Mouse (Mus musculus) embryo, embryonic 10.5 days (tissue): ENCODE measurements at regions not wholly inside any gene's neighbourhood (a gene's known extent, or its start where the extent isn't known, plus 50 kb on each side); places are given as distances from the start of the nearest gene placed in this dataset.
"Not testable (repeated sequence)": the region's sequence is repeated elsewhere in the genome, so short reads cannot be mapped to it uniquely, and the experiment has no call there.

Experiments used
- DNase-seq: peaks from one replicate; pipeline ENCODE4 v3.0.0-alpha.2; 2015; ENCODE audit warnings: low spot score

DNA sequence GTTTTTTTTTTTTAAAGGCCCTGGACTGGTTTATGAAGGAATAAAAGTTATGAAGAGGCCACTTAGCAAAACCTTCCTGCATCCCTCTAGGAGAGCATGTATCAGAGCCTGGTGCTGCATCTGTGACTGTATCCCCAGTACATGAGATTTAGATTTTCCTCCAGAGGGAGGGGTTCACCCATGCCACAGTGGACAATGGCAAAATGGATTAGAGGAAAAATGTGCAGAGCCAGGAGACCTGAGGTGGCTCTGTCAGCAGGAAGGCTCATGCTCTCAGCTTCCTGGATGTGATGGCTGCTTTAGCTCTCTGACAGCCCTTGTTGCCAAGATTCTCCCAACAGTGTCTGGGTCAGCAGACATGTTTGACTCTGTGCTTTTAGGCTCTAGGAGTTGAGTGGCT, 298.2 kb downstream of the Eipr1 start:
- peak; percentile 14 for DNase-seq

DNA sequence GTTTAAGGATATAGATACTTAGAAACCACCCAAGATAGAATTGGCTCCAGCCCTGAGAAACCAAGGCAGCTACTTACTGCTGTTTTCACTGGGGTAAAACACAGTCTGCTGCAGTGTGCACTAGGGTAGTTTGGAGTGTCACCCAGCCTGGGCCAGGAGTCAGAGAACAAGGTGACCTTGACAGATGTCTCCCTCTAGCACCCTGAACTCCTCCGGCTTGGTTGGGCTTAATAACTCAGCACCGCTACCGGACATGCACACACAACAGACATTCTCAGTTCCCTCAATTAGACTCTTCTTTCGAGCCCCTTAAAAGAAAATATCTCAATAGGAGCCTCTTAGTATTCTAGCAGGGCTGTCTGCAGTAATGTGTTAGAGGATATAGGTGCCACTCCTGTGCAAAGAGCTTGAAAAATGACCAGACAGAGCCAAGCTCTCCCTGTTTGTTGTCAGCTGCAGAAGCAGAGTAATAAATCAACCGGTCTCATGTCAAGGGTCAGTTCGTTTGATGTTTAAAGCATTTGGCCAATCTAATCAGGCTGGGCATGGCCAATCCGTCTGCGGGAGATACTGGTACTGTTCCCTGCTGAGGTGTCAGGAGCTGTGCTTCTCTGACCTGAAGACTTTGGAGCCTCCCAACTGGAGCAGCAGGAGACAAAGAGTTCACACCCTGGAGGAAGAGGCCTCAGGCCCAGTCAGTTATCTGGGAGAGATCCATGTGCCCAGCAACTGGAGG, 299.1 kb downstream of the Eipr1 start:
- DNase-seq, result peak; percentile 76

DNA sequence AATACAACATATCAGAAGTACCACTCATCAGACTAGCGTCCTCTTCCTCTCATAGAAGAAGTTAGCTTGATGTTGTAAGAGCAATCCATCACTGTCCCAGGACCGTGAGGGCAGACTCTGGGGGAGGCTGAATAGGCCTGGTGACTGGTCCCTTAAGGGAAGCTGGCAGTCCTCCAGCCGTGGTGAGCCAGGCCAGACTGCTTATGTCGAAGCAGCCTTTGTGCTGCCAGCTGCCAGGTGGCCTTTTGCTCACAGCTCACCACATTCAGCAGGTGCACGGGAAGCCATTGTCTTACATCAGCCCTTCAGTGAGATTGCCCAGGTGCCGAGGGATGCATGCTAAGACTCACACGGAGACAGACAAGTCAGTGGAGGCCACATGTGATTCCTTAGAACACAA, 302.8 kb downstream of the Eipr1 start:
- no peak for DNase-seq

DNA sequence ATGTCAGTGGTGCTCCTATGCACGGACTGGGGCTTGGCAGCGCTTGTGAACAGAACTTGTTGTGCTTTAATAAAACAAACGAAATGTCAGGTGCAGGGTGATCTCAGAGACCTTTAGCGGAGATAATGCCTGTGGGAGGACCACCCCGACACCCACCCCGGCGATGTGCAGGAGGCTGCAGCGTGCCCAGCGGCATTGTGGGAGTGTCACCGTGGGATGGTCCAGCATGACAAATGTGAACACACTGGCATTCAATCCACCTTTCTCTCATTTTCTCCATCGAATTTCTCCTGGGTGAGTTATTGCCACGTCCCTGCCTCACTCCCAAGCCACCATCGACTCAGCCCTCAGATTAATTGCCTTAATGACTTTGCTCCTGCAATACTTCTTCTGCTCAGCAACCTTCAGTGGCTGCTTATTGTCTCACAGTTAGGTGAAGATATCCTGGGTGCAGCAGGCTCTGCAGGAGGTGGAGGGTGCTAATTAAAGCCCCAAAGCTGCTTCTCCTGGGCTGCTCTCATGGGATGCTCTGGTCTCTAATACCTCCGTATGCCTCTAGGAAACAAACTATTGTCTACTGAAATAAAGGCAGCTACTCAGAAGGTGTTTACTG, 310.5 kb downstream of the Eipr1 start:
- no peak for DNase-seq

GRCm38 (mm10) chr12:29062801-29063200, 311.2 kb downstream of the Eipr1 start:
- no peak for DNase-seq

DNA sequence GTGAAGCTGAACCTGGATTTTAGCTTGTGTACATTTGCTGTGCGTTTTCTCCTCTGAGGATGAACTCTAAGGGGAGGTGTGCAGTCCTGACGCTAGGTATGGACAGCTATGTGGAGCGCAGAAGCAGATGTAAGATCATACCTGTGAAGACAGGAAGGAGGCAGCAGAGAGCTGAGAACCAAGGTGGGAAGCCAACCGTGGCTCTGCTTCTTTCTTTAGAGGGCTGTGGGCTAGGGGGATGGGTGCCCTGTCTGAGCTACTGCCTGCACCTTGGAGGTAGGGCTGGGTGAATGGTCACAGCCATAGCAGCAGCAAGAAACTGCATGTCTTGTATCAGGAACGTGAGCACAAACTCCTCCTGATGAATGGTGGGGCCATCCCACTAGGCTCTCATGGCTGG, 316.6 kb downstream of the Eipr1 start:
- DNase-seq, result peak; percentile 57

- DNase-seq, result no peak
Observed at GRCm38 (mm10) chr12:29075096-29075852, 323.7 kb downstream of the Eipr1 start.

- DNase-seq, result no peak
Observed at GRCm38 (mm10) chr12:29076606-29077005, 325.0 kb downstream of the Eipr1 start.

DNA sequence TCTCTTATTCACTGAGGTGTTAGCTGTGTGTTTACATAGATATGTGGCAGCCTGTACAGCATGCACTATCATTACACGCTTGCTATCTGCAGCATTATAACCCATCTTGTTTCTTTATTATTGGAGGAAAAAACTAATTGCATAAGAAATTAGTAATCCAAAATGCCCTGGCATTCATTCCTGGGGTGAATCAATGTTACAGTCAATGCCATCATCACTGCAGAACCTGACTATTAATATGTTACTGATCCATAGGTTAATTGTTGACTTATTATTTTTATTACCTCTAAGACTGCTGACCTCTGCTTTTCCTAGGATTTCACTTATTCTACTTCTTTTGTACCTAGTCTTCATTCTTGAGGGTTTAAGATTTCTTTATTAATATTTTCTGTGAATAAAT, 327.4 kb downstream of the Eipr1 start:
- no peak for DNase-seq

GRCm38 (mm10) chr12:29083426-29084221, 332.0 kb downstream of the Eipr1 start:
- DNase-seq, result peak; percentile 18

DNA sequence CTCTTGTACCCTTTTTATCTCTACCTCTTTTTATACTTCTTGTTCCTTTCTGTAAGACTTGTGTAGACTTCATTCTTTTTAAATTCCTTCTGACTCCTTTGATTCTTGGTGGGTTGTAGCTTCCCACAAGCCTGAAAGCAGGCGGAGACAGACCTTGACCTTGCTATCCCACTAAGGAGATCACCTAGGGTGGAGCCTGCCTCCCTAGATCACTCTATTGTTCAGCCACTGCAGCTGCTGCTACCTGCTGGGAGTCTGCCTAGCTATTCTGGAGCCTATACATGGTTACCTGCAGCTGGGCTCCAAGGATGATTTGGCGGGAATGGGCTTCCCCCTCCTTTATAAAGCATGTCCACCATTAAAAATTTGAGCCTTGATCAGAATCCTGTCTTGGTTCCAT, 335.6 kb downstream of the Eipr1 start:
- DNase-seq, result not testable (repeated sequence)

- no peak for DNase-seq
Observed at GRCm38 (mm10) chr12:29089634-29090033, 338.0 kb downstream of the Eipr1 start.

- no peak for DNase-seq
Observed at GRCm38 (mm10) chr12:29090451-29090850, 338.8 kb downstream of the Eipr1 start.

- no peak for DNase-seq
Observed at GRCm38 (mm10) chr12:29095406-29096032, 343.9 kb downstream of the Eipr1 start.

DNA sequence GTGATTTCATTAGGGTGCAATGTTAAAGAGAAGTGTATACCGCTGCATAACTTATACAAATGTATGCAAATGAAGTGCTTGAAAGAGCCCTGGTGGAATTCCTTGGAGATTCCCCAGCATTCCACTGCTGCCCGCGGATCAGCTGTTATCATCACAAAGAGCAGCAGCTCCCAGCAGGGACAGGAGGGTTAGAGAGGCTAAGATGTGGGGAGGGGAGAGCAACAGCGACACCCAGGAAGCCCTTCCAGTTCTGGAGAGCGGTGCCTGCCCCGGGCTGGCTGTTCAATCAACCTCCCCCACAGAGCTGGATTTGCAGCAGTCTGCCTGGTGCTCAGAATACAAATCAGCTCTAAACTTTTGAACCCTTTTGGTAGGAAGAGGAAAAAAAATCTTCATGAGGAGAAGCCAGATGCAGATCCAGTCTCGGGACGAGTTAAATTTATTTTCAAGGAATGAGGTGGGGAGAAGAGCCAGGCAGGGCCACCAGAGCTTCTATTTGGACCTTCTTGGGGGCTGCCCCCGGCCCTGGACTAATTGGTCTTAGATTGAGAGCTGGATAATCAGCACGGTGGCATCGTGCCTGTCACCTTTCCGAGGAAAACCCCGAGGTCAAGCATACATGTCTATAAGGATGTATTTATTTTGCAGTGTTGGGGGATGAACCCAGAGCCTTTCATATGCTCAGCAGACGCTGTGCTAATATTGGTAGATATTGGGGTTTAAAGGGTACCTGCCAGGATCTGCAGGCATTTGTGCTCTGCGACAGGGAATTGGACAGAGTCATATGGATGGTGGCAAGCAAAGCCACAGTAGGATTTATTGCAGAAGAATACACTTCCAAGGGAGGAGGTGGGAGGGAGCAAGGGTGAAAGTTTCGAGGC, 344.7 kb downstream of the Eipr1 start:
- DNase-seq, result peak; percentile 80

DNA sequence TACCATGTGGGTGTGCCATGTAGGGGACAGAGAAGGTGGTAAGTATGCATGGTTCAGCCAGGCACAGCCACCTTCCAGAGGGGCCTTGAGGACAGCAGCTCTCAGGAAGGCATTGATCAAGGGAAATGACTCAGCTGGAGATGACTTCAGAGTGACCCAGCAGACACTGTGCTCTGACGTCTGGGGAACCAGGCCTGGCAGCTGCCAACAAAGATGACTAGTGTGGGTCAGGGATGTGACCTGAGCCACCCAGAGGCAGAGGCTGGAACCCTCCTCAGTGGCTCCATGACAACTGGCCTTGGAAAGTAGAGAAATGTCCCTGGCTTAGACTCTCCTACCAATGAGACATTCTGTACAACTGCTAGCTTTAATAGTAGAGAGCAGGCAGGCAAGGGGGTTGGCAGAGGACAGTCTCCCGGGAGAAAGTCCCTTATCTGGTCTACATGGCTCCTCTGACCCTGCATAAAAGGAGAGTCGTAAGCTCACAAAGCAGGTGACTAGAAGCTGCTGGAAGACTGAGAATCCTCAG, 348.5 kb downstream of the Eipr1 start:
- DNase-seq, result no peak

- no peak for DNase-seq
Observed at GRCm38 (mm10) chr12:29106893-29107719, 355.5 kb downstream of the Eipr1 start.

DNA sequence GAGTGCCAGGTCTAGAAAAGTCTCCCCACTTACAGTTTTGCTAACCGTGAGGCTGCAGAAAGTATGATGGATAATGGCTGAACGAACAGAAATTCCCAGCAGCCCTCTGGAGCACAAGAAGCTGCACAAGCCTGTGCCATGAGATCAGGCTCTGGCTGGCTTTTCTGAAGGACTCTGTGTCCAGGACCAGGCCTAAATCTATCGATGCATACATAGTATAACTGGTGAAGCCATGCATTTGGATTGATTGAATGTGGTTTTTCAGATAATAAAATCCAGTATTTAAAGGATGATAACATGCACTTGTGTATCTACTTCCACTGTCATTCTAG, 356.1 kb downstream of the Eipr1 start:
- no peak for DNase-seq

DNA sequence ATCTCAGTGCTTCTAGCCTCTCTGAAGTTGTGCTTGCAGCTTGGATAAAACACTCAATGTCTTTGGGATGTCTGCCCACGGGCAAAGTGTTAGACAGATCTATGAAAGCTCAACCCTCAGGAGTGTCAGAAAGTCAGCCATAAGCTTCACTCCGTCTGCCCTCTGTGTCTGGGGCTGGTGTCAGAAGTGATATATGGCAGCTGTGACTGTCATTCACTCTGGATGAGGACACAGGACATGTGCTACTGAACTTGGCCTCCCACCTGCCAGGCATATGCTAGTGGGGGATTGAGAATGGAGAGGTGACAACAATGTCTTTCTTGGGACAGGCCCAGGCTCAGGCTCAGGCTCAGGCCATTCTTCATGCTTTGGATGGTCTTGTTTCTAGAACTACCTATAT, 366.7 kb downstream of the Eipr1 start:
- DNase-seq, result no peak

GRCm38 (mm10) chr12:29121159-29121558, 369.6 kb downstream of the Eipr1 start:
- DNase-seq, result no peak
